Mouse (Mus musculus) embryo, embryonic 10 days (tissue): ENCODE results near the gene Insm1.

Source experiments
- DNase-seq: peaks from one replicate; pipeline ENCODE4 v3.0.0-alpha.2; 2015; ENCODE audit warnings: low spot score

The Insm1 gene

DNA sequence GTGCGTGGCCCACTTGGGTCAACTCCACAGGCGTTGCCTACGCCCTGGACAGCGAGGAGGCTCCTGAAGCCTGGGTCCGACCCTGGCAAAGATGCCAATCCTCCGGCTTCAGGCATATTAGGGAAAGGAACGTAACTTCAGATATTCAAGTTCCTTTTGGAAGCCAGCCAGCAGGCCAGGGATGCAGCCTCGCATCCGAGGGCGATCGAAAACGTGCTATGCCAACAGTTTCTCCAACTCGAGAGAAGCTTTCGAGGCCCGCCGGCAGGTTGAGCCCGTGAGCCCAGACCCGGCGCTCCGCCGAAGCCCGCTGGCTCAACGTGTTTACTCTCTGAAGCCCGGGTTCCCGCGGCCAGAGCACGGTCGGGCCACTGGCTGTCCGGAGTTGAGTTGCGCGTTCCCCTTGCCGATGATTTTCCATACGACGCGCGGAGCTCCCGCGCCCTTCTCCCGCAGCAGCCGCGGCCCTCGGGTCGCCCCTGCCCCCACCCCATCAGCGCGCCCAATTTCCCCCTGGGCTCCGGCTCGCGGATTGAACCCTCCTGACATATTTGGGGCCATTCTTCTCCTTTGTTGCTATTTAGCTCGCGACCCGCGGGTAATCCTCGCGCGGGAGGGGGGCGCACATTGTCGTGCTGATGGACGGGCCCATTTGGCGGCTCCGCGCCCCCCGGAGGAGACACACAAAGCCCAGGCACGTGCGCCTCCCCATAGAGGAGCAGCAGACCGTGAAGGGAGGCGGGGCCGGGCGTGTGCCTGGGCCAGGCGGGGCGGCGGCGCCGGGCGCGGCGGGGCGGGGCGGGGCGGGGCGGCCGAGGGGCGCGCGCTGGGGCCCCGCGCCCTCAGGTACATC lies at the start of gene Insm1:
TSS of gene Insm1 (plus strand) at position 846 of the 853 bp plus-strand sequence.
- DNase-seq, result peak; percentile 85

DNA sequence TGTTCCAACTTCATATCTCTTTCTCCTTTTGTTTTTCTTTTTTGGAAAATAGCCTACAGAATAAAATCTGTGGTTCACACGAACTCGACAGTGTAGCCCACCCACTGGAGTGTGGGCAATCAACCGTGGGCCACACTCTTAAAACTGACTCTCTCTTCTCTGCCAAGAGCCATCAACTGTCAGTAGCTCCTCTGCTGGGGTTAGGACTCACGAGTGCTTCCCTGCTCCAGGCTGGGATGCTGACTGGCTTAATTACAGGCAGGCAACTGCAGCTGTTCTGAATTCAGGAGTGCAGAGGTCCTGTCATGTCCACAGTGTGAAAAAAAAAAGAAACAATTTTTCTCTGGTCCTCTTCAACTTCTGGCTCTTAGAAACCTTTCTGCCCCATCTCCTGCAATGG lies 49.6 kb upstream of the Insm1 start:
- DNase-seq, result no peak

GRCm38 (mm10) chr2:146174173-146174572 lies 47.5 kb upstream of the Insm1 start:
- no peak for DNase-seq

- DNase-seq, result no peak
Observed at GRCm38 (mm10) chr2:146178718-146179117, 43.0 kb upstream of the Insm1 start.

DNA sequence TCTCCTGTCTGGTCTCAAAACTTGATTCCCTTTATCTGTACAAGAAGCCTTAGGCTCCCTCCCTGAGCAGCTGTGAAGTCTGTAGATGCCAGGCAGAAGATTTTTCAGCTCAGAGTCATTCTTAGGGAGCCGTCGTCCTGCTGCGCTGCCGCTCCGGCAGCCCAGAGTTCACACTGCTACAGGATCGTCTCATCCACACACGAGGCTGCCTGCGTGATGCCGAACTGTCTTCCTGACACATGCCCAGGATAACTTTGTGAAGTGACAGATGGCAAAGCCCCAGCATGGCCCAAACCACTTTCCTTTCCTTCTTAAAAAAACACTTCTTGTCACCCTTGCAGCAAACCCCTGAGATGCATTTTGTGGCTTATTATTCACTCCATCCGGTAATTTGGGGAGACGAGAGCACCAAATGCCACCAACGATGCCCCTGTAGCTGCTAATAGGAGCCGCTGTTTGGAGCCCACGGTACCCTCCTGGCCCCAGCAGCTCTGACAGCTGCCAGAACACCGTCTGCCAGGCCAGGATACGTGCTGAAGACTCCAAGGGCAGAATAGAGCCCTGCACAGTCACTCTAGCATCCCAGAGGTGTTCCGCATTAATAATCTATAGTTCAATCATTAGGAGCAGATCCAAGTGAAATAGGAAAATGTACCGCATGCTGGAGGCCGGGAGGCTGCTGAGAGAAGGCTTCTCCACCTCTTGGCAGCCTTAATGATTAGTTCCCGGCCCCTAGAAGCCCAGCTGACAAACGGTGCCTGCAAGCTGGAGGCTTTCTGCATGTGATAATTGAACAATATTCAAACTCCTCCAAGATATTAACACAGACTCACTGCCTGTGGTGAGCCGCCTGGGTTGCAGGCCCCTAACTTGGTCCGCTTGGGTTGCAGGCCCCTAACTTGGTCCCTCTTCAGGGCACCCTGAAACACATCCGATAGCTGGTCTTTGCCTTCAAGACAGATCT lies 37.6 kb upstream of the Insm1 start:
- no peak for DNase-seq

GRCm38 (mm10) chr2:146196126-146196525 lies 25.6 kb upstream of the Insm1 start:
- DNase-seq, result no peak

GRCm38 (mm10) chr2:146197947-146198346 lies 23.8 kb upstream of the Insm1 start:
- DNase-seq, result no peak

DNA sequence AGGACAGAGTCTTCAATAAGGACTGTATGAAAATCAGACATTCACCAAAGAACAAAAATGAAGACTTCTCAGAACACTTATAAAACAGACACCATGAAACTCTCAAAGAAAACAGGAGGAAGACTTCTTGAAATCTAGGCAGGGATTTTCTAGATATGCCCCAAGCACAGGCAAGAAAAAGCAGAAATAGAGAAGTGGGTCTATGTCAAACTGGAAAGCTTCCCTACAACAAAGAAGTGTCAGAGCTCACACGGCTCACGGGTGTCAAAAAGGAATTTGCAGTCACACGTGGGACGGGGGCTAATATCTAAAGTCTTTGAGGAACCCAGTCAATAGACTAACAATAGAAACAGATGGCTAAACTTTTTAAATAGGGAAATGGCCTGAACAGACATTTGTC lies 10.8 kb upstream of the Insm1 start:
- DNase-seq, result no peak

- peak; percentile 79 for DNase-seq
Observed at GRCm38 (mm10) chr2:146214715-146215114, 7.0 kb upstream of the Insm1 start.

DNA sequence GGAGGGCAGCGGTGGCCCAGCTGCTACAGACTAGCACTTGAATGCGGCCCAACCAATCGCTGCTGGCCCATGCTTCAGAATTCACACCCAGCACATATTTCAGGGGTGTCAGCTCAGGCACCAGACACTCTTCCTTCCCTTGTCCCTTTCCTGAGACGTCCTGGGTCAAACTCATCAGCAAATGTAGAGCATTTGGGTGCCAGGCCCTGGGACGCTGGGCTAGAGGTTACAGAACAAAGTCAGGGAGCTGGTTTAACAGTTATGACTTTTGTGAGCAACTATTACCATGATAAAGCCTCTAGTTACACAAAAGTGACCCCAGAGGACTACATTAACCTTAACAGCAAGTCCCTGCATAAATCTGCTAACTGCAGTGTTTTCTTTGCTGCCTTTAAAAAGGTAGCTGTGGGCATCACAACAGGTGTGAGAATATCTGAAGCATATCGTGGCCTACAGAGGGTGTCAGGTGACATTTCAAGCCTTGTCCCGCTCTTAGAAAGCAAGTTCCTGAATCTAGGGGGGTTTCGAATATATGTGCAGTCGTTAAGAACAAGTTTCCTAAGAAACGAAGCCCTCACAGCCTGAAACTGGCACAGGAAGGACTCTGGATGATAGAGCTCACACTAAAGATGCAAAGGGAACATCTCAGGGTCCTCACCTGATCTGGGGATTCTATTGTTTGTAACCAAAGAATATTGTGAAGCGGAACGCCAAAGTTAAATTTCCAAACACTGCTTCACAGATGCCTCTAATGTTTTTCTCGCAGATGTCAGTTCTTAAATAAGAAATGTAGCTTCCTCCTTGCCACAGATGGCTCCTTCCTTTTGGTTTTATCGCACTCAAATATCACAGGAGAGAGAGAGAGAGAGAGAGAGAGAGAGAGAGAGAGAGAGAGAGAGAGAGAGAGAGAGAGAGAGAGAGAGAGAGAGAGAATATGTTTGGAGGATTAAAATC lies 5.3 kb upstream of the Insm1 start:
- DNase-seq, result no peak

DNA sequence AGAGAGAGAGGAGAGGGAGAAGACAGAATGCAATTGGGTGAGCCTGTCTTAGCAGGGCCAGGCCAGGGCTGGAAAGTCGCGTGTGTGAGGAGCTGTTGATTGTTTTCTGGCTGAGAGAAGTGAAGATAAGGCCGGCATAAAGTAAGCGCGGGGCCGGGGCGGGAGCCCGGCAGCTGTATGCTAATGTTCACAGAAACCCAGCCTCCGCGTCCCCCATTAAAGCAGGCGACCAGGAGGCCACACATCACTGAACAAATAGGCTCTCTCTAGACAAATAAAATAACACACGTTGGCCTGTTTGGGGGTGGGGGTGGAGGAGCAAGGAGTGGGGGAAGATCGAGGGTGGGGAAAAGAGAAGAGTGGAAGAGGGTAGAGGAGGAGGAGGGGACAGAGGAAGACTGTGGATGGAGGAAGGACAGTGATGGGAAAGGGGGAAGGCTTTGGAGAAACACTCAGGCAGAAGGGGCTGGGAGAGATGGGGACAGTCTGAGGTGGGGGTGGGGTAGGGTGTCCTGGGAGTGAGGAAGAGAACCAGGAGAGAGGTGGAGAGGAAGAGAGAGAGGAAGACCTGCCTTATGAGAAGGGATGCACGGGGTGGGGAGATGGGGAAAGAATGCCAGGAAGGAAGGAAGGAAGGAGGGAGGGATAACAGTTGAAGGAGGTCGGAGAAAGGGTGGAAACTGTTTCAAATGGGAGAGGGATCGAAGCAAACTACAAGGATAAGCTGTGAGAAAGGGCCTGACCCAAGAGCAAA lies 4.3 kb upstream of the Insm1 start:
- peak; percentile 68 for DNase-seq

- DNase-seq, result peak; percentile 71
Observed at GRCm38 (mm10) chr2:146218161-146218691, 3.5 kb upstream of the Insm1 start.

DNA sequence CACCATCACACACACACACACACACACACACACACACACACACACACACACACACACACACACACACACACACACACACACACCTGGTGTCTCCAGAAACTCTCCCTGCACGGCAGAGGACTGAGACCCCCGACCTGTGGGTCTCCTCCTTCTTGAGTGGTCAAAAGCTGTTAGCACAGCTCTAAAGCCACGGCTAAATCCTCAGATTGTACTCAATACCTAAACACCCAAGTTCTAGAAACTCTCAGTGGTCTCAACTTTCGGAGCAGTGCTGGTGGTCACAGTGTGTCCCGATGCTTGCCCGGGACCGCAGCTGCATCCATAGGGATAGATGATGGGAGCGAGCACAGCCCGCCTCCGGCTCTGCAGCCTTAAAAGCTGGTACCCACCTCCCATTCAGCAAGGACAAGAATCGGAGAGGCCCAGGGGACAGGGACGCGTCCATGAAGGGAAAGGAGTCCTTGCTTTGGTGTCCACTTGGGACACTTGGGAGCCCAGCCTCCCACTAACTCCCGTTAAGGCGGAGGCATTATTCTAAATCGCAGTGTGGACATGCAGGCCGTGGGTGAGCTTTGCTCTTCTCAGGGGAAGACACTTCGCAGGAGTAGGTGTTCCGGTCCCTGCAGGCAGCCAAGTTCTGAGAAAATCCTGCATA lies 2.7 kb upstream of the Insm1 start:
- DNase-seq, result peak; percentile 46

DNA sequence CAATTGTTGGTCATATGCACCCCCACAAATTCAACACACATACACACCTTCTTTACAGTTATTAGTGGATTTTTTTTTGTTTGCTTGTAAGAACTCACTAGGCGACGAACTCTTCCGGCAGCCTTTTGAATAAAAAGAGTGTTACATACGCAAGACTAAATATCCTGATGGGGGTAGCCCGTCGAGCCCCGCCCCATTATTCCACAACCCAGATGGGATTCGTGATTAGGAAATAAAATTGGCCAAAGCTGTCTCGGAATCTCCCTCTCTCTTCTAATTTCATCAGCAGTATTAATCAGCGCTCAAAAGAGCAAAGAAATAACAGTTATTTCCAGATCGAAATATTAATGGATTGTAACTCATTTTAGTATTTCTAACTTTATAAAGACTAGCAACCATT lies 1.9 kb upstream of the Insm1 start:
- no peak for DNase-seq

GRCm38 (mm10) chr2:146220591-146221075 lies 1.1 kb upstream of the Insm1 start:
- DNase-seq, result peak; percentile 57

DNA sequence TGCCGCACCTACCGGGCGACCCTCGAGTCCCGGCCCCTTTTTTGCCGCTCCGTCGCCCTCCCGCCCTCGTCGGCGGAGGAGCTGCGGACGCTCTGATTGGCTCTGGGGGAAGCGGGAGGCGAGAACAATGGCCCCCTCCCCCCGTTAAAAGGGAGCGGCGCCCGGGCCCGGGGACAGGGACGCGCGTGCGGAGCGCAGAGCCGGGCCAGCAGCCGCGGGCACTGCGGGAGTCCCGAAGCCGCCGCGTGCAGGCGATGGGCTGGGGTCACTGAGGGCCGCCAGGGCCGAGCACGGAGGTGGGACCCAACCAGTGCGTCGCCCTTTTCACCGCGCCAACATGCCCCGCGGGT lies 183 bp downstream of the Insm1 start:
- DNase-seq, result peak; percentile 67

DNA sequence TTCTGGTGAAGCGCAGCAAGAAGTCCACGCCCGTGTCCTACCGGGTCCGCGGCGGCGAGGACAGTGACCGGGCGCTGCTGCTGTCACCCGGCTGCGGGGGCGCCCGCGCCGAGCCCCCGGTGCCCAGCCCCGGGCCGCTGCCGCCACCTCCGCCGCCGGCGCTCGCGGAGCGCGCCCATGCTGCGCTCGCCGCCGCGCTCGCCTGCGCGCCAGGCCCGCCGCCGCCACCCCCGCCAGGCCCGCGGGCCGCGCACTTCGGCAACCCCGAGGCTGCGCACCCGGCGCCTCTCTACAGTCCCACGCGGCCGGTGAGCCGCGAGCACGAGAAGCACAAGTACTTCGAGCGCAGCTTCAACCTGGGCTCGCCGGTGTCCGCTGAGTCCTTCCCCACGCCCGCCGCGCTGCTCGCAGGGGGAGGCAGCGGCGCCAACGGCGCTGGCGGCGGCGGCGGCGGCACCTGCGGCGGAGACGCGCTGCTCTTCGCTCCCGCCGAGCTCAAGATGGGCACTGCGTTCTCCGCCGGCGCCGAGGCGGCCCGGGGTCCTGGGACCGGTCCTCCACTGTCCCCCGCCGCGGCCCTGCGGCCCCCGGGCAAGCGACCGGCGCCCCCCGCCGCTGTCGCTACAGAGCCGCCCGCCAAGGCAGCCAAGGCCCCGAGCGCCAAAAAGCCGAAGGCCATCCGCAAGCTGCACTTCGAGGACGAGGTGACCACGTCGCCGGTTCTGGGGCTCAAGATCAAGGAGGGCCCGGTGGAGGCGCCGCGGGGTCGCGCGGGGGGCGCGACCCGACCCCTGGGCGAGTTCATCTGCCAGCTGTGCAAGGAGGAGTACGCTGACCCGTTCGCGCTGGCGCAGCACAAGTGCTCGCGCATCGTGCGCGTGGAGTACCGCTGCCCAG lies 806 bp downstream of the Insm1 start:
- peak; percentile 58 for DNase-seq

DNA sequence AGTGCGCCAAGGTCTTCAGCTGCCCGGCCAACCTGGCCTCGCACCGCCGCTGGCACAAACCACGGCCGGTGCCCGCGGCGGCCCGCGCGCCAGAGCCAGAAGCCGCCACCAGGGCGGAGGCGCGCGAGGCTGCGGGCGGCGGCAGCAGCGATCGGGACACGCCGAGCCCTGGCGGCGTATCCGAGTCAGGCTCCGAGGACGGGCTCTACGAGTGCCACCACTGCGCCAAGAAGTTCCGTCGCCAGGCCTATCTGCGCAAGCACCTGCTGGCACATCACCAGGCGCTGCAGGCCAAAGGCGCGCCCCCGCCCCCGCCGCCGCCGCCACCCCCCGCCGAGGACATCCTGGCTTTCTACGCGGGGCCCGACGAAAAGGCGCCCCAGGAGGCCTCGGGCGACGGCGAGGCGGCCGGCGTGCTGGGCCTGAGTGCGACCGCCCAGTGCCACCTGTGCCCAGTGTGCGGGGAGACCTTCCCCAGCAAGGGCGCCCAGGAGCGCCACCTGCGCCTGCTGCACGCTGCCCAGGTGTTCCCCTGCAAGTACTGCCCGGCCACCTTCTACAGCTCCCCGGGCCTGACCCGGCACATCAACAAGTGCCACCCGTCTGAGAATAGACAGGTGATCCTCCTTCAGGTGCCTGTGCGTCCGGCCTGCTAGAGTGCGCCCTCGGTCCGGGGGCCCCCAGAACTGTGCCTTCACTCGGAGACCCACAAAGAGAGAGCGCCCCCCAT lies 1.6 kb downstream of the Insm1 start:
- peak; percentile 57 for DNase-seq
